Mouse (Mus musculus) embryonic facial prominence, embryonic 14.5 days (tissue): ENCODE data around the gene Spag5. TPM values are rescaled to one million over a fixed set of nuclear protein-coding genes. Genes with fewer than 3 reads are reported as not detected.
A peak's percentile ranks its signal among the peaks of the same experiment; 100 is the strongest.

Experiments used
- ATAC-seq: fragments of 200-750 bp; cut with Nextera tagmentation; 2 replicates; pipeline ENCODE4 v1.8.0; 2017; ENCODE audit warnings: low read depth, moderate number of reproducible peaks, moderate TSS enrichment
- DNase-seq: peaks from one replicate; pipeline ENCODE4 v3.0.0-alpha.2; 2015; ENCODE audit warnings: low spot score
- H3K27ac ChIP-seq: fragments of 300-500 bp; sonication (generic); replicated peaks from 2 replicates; pipeline ENCODE4 v1.5.1; 2014; ENCODE audit warnings: low read depth, mild to moderate bottlenecking, low read length, moderate library complexity
- H3K27me3 ChIP-seq: fragments of 300-500 bp; sonication (generic); replicated peaks from 2 replicates; pipeline ENCODE4 v1.6.1; 2014; ENCODE audit warnings: low read length; ENCODE audit not compliant: control insufficient read depth, insufficient read depth
- H3K36me3 ChIP-seq: fragments of 300-500 bp; sonication (generic); 2 replicates; pipeline ENCODE4 v1.6.1; 2014; ENCODE audit warnings: low read length, mixed read lengths; ENCODE audit not compliant: control insufficient read depth, insufficient read depth
- H3K4me1 ChIP-seq: fragments of 300-500 bp; sonication (generic); 2 replicates; pipeline ENCODE4 v1.6.1; 2014; ENCODE audit warnings: antibody characterized with exemption, low read length; ENCODE audit not compliant: control insufficient read depth, insufficient read depth
- H3K4me2 ChIP-seq: fragments of 300-500 bp; sonication (generic); 2 replicates; pipeline ENCODE4 v1.6.1; 2014; ENCODE audit warnings: low read depth, mild to moderate bottlenecking, low read length, moderate library complexity, mixed read lengths
- H3K4me3 ChIP-seq: fragments of 300-500 bp; sonication (generic); 2 replicates; pipeline ENCODE4 v1.5.1; 2014; ENCODE audit warnings: low read depth, mild to moderate bottlenecking, low read length
- H3K9ac ChIP-seq: fragments of 300-500 bp; sonication (generic); 2 replicates; pipeline ENCODE4 v1.6.1; 2014; ENCODE audit warnings: low read depth, mild to moderate bottlenecking, low read length, moderate library complexity, mixed read lengths
- H3K9me3 ChIP-seq: fragments of 300-500 bp; sonication (generic); 2 replicates; pipeline ENCODE4 v1.6.1; 2016; ENCODE audit warnings: low read length; ENCODE audit not compliant: control insufficient read depth
- WGBS: fragments of 180-500 bp; shearing (Covaris S2); extraction: QIAGEN DNeasy Blood & Tissue Kit; methylation state at CpG from one replicate; pipeline ENCODE4 v1.1.7; 2014; 5-methylcytosine and 5-hydroxymethylcytosine counted together
- polyA plus RNA-seq: library from polyadenylated mRNA; unstranded; fragments of >200 nt; fragmentation: Nextera tagmentation; extraction: Ambion mirVana; gene quantifications from 2 replicates; pipeline ENCODE4 v1.2.1, GENCODE M21; 2014

Gene Spag5
- polyA plus RNA-seq, 1 experiment from 2014 or later, result 23.8 TPM

GRCm38 (mm10) chr11:78344328-78344889 is 43.1 kb downstream of the Spag5 start:
- WGBS, result 61% methylated on average over 6 of the region's 6 CpGs
- Histone ChIP-seq H3K4me3 (peak overlapping the region; percentile 84), H3K36me3 (peaks cover 31% of the 10 kb centered on the region), H3K27me3 (no peaks in the 10 kb centered on the region), H3K27ac (no peak overlapping the region), H3K9me3 (no peaks in the 10 kb centered on the region), H3K4me2 (peak overlapping the region; percentile 66), H3K9ac (peak overlapping the region; percentile 86), H3K4me1 (peaks cover 21% of the 10 kb centered on the region)
- DNase-seq (no peak), ATAC-seq (no peak)

GRCm38 (mm10) chr11:78344890-78345715 is 43.8 kb downstream of the Spag5 start:
- 46% methylated on average over 7 of the region's 8 CpGs for WGBS
- peak overlapping the region; percentile 84 for H3K4me3 ChIP-seq
- H3K9me3 ChIP-seq, result no peaks in the 10 kb centered on the region
- ATAC-seq (no peak), DNase-seq (peak; percentile 72)
- no peak overlapping the region for H3K27ac ChIP-seq
- H3K4me1 ChIP-seq, result peaks cover 21% of the 10 kb centered on the region
- H3K9ac ChIP-seq, result peak overlapping the region; percentile 40
- H3K36me3 ChIP-seq, result peaks cover 25% of the 10 kb centered on the region
- peak overlapping the region; percentile 66 for H3K4me2 ChIP-seq
- no peaks in the 10 kb centered on the region for H3K27me3 ChIP-seq

GRCm38 (mm10) chr11:78345801-78346200 is 44.5 kb downstream of the Spag5 start:
- H3K4me3 ChIP-seq, result no peak overlapping the region
- no peaks in the 10 kb centered on the region for H3K27me3 ChIP-seq
- H3K27ac ChIP-seq, result no peak overlapping the region
- H3K9ac ChIP-seq, result peak overlapping the region; percentile 40
- H3K4me1 ChIP-seq, result peaks cover 21% of the 10 kb centered on the region
- no peaks in the 10 kb centered on the region for H3K9me3 ChIP-seq
- peaks cover 24% of the 10 kb centered on the region for H3K36me3 ChIP-seq
- no peak for ATAC-seq
- DNase-seq, result no peak
- WGBS, result 68% methylated on average over 7 of the region's 7 CpGs
- 0 out of 2 replicates have a peak overlapping the region, but pooled peaks have one; percentile 66 for H3K4me2 ChIP-seq

GRCm38 (mm10) chr11:78346326-78347069 is 45.2 kb downstream of the Spag5 start:
- H3K36me3 ChIP-seq, result peaks cover 24% of the 10 kb centered on the region
- no peaks in the 10 kb centered on the region for H3K9me3 ChIP-seq
- 0 out of 2 replicates have a peak overlapping the region, but pooled peaks have one; percentile 40 for H3K9ac ChIP-seq
- WGBS, result 73% methylated on average over 6 of the region's 6 CpGs
- H3K4me3 ChIP-seq, result no peak overlapping the region
- no peak overlapping the region for H3K27ac ChIP-seq
- peak overlapping the region; percentile 66; the same call in 1 of the 2 replicates for H3K4me2 ChIP-seq
- peak; percentile 64 for DNase-seq
- H3K27me3 ChIP-seq, result no peaks in the 10 kb centered on the region
- ATAC-seq, result peak; percentile 20; the same call in 1 of the 2 replicates
- peaks cover 21% of the 10 kb centered on the region for H3K4me1 ChIP-seq

- Histone ChIP-seq H3K9me3 (no peaks in the 10 kb centered on the region), H3K27ac (no peak overlapping the region), H3K4me2 (no peak overlapping the region), H3K27me3 (no peaks in the 10 kb centered on the region), H3K4me1 (peaks cover 21% of the 10 kb centered on the region), H3K4me3 (no peak overlapping the region), H3K9ac (no peak overlapping the region), H3K36me3 (peaks cover 24% of the 10 kb centered on the region)
- ATAC-seq, result peak; percentile 16; the same call in 1 of the 2 replicates
- WGBS, result 94% methylated on average over 10 of the region's 10 CpGs
- DNase-seq, result peak; percentile 75
These were observed 45.9 kb downstream of the Spag5 start for GRCm38 (mm10) chr11:78347070-78347754.

GRCm38 (mm10) chr11:78347908-78348307 is 46.6 kb downstream of the Spag5 start:
- 81% methylated on average over 8 of the region's 9 CpGs for WGBS

GRCm38 (mm10) chr11:78348474-78348873 is 47.1 kb downstream of the Spag5 start:
- ATAC-seq, result no peak
- no peak overlapping the region for H3K4me3 ChIP-seq
- WGBS, result 60% methylated on average over 7 of the region's 7 CpGs

More at GRCm38 (mm10) chr11:78347908-78348307, 46.6 kb downstream of the Spag5 start:
- H3K9me3 ChIP-seq, result no peaks in the 10 kb centered on the region
- DNase-seq (no peak), ATAC-seq (no peak)
- H3K4me1 ChIP-seq, result peaks cover 21% of the 10 kb centered on the region
- no peak overlapping the region for H3K9ac ChIP-seq
- H3K27ac ChIP-seq, result no peak overlapping the region
- H3K36me3 ChIP-seq, result peaks cover 24% of the 10 kb centered on the region
- no peak overlapping the region for H3K4me2 ChIP-seq
- no peak overlapping the region for H3K4me3 ChIP-seq
- H3K27me3 ChIP-seq, result no peaks in the 10 kb centered on the region

More at GRCm38 (mm10) chr11:78348474-78348873, 47.1 kb downstream of the Spag5 start:
- Histone ChIP-seq H3K27me3 (no peaks in the 10 kb centered on the region), H3K4me1 (peaks cover 21% of the 10 kb centered on the region), H3K4me2 (no peak overlapping the region), H3K27ac (no peak overlapping the region), H3K9ac (no peak overlapping the region), H3K9me3 (no peaks in the 10 kb centered on the region), H3K36me3 (peaks cover 24% of the 10 kb centered on the region)
- no peak for DNase-seq
